Comparison of ENCODE assay signal across 9 mouse cellular contexts in genomic region chrX:160996051-160996450, GRCm38 (mm10). TPM values are rescaled to one million over a fixed set of nuclear protein-coding genes. Genes with fewer than 3 reads are reported as not detected.
A peak's percentile ranks its signal among the peaks of the same experiment; 100 is the strongest.
DNase-seq lines count a peak whose midpoint lies in the region; ATAC-seq lines count a peak whose summit lies in the region.
"Had no signal": no experiment of that assay in that cellular context is flagged by ENCODE, and none has a peak within 500 bp of the region (broad histone marks: within the 10 kb centered on the region; RNA-seq: fewer than 3 reads in every experiment).

No protein-coding gene starts in this region.

- no peak overlapping the region for H3K9ac ChIP-seq in heart, embryonic 13.5 days
- H3K9ac ChIP-seq in embryonic facial prominence, embryonic 11.5 days (replicated peaks; ENCODE audit: low read length) = no peak overlapping the region
- no peak overlapping the region for H3K9ac ChIP-seq in midbrain, embryonic 11.5 days (ENCODE audit: low read length)

- H3K4me2 ChIP-seq in heart, embryonic 13.5 days = peak overlapping the region; percentile 62
- H3K4me2 ChIP-seq in embryonic facial prominence, embryonic 11.5 days (ENCODE audit: low read depth, low read length) = no peak overlapping the region
- H3K4me2 ChIP-seq in midbrain, embryonic 11.5 days = peak overlapping the region; percentile 24; the same call in 1 of the 2 replicates

- no peaks in the 10 kb centered on the region for H3K36me3 ChIP-seq in heart, embryonic 13.5 days
- H3K36me3 ChIP-seq in embryonic facial prominence, embryonic 11.5 days (replicated peaks; ENCODE audit: control insufficient read depth, insufficient read depth, low read depth, low read length) = no peaks in the 10 kb centered on the region
- H3K36me3 ChIP-seq in midbrain, embryonic 11.5 days (ENCODE audit: control insufficient read depth, insufficient read depth, low read length) = no peaks in the 10 kb centered on the region
- H3K36me3 ChIP-seq: limb, embryonic 13.5 days had no signal

- H3K27ac ChIP-seq in heart, embryonic 13.5 days (replicated peaks) = no peak overlapping the region
- no peak overlapping the region for H3K27ac ChIP-seq in embryonic facial prominence, embryonic 11.5 days (replicated peaks; ENCODE audit: low read depth, low read length)
- H3K27ac ChIP-seq in midbrain, embryonic 11.5 days (ENCODE audit: low read depth, low read length) = no peak overlapping the region
- H3K27ac ChIP-seq: limb, embryonic 13.5 days had no signal

- no peaks in the 10 kb centered on the region for H3K9me3 ChIP-seq in heart, embryonic 13.5 days
- no peaks in the 10 kb centered on the region for H3K9me3 ChIP-seq in embryonic facial prominence, embryonic 11.5 days (replicated peaks; ENCODE audit: control insufficient read depth, low read length)
- H3K9me3 ChIP-seq in midbrain, embryonic 11.5 days (ENCODE audit: control insufficient read depth, low read length) = no peaks in the 10 kb centered on the region
- H3K9me3 ChIP-seq: limb, embryonic 13.5 days had no signal

- peaks cover 6% of the 10 kb centered on the region; the same call in 1 of the 2 replicates for H3K27me3 ChIP-seq in heart, embryonic 13.5 days (replicated peaks)
- H3K27me3 ChIP-seq in embryonic facial prominence, embryonic 11.5 days (ENCODE audit: control insufficient read depth, insufficient read depth, low read length) = no peaks in the 10 kb centered on the region
- H3K27me3 ChIP-seq in midbrain, embryonic 11.5 days (ENCODE audit: control insufficient read depth, insufficient read depth, low read length) = peaks cover 5% of the 10 kb centered on the region

- intact Hi-C loops in heart, postnatal 36 days (cut with DNase I) = loop anchor here (5.0 to 10.0 kb wide), 2 partner anchors 229 to 491 kb away; partner anchors contain the start of genes Phka2 and Rs1

- no peak for ATAC-seq in heart, embryonic 13.5 days (ENCODE audit: extremely low read depth, insufficient number of reproducible peaks, low FRiP score, low TSS enrichment)
- ATAC-seq in embryonic facial prominence, embryonic 11.5 days (replicated peaks; ENCODE audit: insufficient number of reproducible peaks, low FRiP score, low TSS enrichment, low read depth) = no peak
- ATAC-seq in midbrain, embryonic 11.5 days (ENCODE audit: low FRiP score) = no peak

- 0 out of 2 replicates have a peak overlapping the region, but pooled peaks have one; percentile 69 for H3K4me3 ChIP-seq in heart, embryonic 13.5 days
- no peak overlapping the region for H3K4me3 ChIP-seq in embryonic facial prominence, embryonic 11.5 days (ENCODE audit: low read depth, low read length)
- no peak overlapping the region for H3K4me3 ChIP-seq in midbrain, embryonic 11.5 days (ENCODE audit: low read depth, low read length)

- no peak for DNase-seq in heart, postnatal 36 days
- DNase-seq in MN1 (ENCODE audit: low spot score) = peak; percentile 30
- DNase-seq in embryonic facial prominence, embryonic 11.5 days (ENCODE audit: low spot score) = peak; percentile 10
- peak; percentile 83 for DNase-seq in midbrain, embryonic 11.5 days (ENCODE audit: low spot score, missing footprints)
- DNase-seq in yolk sac, embryonic 10.5 days (ENCODE audit: low spot score) = no peak
- no peak for DNase-seq in spleen, adult 18-20 months
- DNase-seq in B cell, adult 2 months = no peak

- 0 out of 2 replicates have a peak, but pooled peaks cover 4% of the 10 kb centered on the region for H3K4me1 ChIP-seq in heart, embryonic 13.5 days
- no peaks in the 10 kb centered on the region for H3K4me1 ChIP-seq in embryonic facial prominence, embryonic 11.5 days (ENCODE audit: control insufficient read depth, insufficient read depth, low read length)
- H3K4me1 ChIP-seq in midbrain, embryonic 11.5 days (ENCODE audit: control insufficient read depth, insufficient read depth, low read length) = no peaks in the 10 kb centered on the region; the same call in 1 of the 2 replicates
- H3K4me1 ChIP-seq: limb, embryonic 13.5 days had no signal

- 11% methylated on average over 5 of the region's 5 CpGs for WGBS in heart, embryonic 13.5 days
- WGBS in embryonic facial prominence, embryonic 11.5 days = 16% methylated on average over 5 of the region's 5 CpGs
- 25% methylated on average over 5 of the region's 5 CpGs for WGBS in midbrain, embryonic 11.5 days

RNA-seq across cellular contexts. Expression of gene Cdkl5, which starts 1.5 kb away (rescaled TPM):
- 1.6 and 2.0 TPM in 2 replicates for polyA plus RNA-seq in heart, embryonic 13.5 days (2015; fragmentation: Nextera tagmentation; extraction: Ambion mirVana)
- 1 to 10 TPM; 5.0 to 5.9 TPM for total RNA-seq in heart, postnatal 36 days (2021)
- polyA plus RNA-seq in embryonic facial prominence, embryonic 11.5 days (2014; fragmentation: Nextera tagmentation; extraction: Ambion mirVana) = 1.5 and 1.7 TPM in 2 replicates
- 4.4 and 4.8 TPM in 2 replicates for polyA plus RNA-seq in midbrain, embryonic 11.5 days (2014; fragmentation: Nextera tagmentation; extraction: Ambion mirVana)

Comparison
In these comparisons a context has a peak if more than half of its experiments do, and no peak if none do; other contexts are left out.
1. DNase-seq: peak in MN1 (single experiment), embryonic facial prominence, embryonic 11.5 days (single experiment) and midbrain, embryonic 11.5 days (single experiment); none in heart, postnatal 36 days (0 of 2), yolk sac, embryonic 10.5 days (single experiment), spleen, adult 18-20 months (0 of 2) and B cell, adult 2 months (0 of 2).